Mouse (Mus musculus) neural tube, embryonic 10.5 days (tissue): ENCODE measurements around the gene Tunar.
A peak's percentile ranks its signal among the peaks of the same experiment; 100 is the strongest.

Experiments used
- DNase-seq: peaks from one replicate; pipeline ENCODE4 v3.0.0-alpha.2; 2017; ENCODE audit warnings: low spot score; ENCODE audit errors: extremely low spot score

Gene Tunar

DNA sequence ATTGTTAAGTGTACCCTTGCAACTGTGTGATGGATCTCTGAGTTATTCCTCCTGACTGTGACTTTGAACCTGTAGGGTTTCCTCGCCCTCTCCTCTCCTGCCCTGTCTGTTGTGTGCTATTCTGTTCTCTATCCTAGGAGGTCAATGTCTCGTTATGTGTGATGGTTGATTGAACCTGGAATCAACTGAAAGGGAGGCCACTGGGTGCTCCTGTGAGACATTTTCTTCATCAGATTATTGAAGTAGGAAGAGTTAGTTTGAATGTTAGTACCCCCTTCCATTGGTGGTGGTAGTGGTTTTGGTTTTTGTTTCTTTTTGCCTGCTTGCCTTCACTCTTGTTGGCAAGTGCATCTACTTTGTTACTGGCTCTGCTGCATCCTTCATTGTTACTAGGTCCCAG, at the start of gene Tunar:
TSS of gene Tunar (plus strand) at position 301 of the 400 bp plus-strand sequence.
- DNase-seq: no peak

DNA sequence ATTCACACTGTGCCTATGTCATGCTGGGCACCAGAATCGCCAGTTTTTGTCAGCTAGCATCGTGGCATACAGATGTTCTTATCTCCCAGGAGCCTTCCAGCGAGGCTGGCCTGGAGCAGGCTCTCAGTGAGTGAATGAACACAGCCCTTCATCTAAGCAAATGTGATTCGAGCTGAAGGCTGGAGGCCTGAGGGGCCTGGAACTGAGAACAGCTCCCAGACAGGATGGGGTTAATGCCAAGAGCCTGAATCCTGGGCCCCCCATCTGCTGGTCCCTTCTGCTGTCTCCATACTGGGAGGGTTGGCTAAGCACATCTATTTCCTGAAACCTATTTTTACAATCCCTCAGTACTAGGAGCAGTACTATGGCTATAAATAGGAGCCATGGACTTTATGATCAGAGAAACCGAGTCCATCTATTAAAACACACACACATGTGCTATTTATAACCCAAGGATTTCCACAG, 21.1 kb upstream of the Tunar start:
- DNase-seq: no peak

DNA sequence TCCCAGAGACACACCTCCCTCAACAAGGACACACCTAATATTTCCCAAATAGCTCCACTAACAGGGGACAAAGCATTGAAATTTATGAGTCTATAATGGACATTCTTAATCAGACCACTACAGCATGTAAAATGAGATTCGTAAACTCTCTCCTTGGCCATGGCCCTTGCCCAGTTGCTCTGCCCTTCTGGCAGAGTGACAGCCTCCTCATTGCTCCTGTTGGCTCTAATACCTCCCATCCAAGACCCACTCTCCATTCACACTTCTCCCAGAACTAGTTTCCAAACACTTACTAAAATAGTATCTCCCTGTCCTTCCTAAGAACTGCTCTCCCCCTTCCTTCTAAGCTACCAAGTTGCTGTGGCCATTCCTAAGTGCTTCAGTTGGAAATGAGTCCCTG, 19.3 kb upstream of the Tunar start:
- no peak for DNase-seq

DNA sequence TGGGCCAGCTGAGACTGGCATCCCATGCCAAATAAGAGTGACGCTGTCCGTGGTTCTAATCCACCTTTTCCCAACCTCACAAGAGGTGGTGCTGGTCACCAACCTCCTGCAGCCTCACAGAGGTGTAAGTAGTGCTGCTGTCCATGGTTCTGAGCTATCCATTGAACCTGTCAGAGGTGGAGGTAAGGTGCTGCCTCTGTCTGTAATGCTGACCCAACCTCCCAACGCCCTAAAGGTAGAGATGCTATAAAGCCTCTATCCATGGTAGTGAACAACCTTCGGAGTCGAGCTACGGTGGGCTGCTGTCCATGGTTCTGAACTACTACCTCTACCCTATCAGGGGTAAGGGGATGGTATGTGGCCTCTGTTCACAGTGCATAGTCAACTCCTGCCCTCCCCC, 11.5 kb upstream of the Tunar start:
- DNase-seq: peak; percentile 43

DNA sequence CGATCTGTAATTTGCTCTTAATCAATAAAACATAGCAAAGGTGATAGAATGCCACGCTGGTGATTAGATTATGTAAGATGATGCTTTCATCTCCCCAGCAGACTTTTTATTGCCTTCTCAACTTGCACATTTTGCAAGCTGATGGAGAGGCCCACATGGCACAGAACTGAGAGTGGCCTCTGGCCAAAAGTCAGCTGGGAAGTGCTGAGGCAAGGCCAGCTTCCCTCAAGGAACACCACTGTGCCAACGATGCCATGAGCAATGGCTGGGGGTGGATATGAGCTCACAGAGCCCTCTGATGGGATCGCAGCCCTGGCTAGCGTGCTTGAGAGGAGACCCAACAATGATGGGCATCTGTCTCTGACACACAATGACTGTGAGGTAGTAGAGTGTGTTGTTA, 6.6 kb upstream of the Tunar start:
- DNase-seq: no peak

DNA sequence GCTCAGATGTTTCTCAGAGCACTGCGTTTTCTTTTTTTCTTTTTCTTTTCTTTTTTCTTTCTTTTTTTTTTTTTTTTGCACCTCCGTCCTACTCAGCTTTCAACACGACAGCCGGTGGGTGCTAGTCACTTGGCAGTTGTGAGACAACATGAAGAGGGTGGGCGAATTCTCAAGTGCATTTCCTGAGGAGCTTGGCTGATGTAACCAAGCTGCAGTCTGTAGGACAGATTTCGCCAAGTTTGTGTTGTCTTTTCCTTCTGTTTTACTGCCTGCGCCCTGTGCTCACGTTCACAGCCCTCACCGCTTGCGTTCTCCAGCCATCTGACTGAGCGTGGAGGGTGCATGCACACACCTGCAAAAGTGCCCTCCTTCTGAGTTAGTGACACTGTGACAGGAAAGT, 5.3 kb upstream of the Tunar start:
- DNase-seq: no peak

DNA sequence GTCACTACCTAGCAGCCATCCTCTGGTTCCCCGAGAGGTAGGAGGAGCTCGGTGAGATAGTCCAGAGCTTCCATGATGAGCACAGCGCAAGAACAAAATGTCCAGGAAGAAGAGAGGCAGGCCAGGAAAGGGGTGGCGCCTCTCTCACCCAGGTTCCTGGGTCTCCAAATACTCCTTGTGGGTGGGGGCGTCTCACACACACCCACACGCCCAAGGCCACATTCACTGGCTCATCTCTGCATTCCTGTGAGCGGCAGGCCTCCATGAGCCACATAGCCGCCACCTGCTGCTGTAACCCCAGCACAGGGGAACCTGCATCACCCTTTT, 2.4 kb downstream of the Tunar start:
- DNase-seq: no peak

DNA sequence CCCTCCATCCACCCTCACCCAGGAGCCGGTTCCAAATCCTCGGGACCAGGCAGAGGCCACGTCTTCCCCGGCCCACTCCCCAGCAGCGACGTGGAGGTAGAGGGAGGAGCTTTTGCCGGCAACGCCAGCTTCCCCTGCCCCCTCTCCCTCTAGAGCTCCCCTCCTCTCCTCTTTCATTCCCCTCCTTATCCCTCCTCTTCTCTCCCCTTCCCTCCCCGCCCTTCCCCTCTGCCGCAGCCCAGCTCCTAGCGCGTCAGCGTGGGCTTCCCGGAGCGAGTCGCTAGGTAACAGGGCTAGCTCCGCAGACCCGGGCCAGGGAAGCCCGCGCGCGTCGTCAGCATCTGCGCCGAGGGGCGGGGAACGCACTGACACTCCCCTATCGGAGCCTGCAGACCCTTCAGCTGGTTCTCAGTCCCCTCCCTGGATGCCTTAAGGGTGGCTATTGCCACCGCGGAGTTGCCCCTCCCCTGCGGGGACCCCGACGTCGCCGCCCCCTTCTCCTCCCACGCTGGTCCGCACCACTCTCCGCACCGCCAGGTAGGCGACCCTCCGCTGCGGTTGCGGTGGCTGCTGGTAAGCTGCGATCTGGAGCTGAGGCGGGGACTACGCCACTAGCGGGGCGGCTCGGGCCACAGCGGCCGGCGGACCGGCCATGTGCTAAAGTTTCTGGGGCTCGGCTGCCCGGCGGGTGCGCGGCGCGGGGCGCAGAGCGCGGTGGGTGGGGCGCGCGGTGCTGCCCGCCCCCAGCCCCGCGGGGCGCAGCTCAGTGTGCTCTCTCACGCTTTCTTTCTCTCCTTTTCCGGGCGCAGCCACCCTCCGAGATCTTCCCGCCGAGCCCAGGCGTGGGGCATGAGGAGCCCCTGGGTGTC, 3.0 kb downstream of the Tunar start:
- peak; percentile 67 for DNase-seq

DNA sequence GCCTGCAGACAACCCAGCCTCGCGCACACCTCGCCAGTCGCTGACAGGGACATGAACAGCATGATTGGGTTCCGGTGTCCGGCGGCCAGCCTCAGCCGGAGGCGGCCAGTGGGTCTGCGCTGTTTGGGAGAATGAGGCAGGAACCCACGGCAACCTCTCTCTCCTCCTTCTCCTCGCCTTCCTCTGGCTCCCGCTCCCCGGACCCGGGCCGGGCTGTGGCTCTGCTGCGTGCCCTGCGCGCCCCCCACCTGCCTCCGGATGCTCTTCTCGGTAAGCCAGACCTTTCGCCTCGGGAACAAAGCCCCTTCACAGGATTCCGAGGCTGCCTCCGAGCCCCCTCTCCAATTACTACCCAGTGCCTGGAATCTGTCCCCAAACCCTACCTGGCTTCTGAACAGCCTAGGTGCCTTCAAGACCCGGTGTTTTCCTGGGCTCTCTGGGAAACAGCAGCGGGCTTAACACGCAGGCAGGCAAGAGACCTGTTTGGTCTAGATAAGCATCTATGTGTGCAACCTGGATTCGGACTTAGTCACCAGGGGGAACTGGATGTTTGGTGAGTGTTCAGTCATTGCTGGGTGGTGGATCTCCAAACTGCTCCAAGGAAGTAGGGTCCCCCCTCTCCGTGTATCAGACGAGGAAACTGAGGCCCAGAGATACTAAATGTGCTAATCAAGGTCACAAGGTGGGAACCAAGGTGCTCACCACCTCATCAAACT, 3.8 kb downstream of the Tunar start:
- DNase-seq: peak; percentile 46

DNA sequence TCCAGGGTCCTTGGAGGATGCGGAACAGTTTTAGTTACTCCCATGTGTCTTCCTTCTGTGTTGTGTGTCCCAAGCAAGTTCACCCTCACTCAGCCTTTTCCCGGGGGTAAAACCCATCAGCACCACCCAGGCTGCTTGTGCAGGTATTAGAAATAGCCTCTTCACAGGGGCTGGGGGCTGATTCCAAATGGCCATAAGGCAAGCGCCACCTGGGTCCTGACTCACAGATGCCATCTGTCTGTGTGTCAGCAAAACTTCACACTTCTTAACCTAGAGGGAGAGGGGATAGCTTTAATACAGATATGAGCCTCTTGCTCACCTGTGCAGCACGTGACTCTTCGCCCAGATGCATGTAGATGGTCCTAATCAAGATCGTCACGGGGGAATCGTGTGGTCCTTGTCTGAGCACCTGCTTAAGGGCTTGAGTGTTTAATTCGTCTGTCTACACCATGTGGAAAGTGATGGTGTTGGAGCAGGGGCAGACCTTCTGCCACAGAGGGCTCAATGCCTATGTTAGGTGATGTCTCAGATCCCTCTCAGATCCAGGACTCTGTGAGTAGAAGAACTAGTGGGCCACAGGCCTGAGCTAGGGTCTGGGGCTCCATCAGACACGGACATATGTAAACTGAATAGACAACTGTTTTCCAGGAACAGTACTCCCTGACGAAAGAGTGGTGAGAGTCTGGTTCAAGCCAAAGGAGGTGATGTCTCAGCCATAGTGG, 4.7 kb downstream of the Tunar start:
- no peak for DNase-seq

DNA sequence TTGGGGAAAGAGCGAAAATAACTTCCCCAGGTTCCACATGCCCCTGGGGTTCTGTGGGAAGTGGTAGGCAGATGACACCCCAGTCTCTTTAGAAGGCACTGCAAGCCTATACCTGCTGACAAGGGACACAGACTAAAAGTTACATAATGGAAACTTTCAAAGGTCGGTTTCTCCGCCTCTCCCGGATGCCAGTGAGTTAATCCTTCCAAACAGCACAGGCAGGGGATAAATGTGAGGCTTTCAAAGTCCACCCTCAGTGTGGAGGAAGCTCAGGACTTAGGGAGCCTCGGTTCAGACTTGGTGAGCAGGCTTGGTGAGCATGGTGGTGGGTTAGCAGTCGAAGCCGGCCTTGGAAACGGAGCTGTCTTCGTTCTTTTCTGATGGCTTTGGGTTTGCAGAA, 7.9 kb downstream of the Tunar start:
- no peak for DNase-seq

DNA sequence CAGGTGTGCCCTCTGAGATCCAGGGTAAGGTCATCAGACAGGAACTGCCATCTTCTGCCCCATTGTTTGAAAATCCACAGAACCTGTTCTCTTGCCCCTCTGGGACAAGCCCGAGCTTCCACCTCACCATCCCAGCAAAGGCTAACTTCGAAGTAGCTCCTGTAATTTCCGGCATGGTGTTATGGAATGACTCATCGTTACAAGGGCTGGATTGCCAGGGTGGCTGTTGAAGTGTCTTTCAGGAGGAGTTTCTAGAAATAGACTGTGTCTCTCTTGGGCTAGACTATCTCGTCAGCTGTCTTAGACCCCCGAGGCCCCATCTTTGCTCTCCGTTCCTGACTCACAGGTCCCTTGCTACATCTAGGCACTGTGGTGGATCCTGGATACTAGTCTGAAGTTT, 10.8 kb downstream of the Tunar start:
- DNase-seq: no peak

DNA sequence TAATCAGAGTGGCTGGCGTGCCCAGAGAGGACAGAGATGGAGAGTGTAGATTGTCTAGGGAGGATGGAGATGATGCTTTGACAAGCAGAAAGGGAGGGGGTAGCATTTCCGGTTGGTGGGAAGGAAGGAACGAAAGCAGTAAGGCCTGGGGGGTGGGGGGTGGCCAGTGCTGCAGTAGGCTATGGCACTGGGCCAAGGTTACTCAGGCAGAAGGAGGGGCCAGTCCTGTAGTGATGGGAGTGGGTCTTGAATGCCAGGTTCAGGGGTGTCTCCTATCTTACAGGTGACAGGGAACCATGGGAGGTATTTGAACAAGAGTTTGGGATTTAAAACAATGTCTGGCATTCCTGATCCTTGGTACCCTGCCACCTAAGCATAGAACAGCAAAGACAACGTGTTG, 13.2 kb downstream of the Tunar start:
- no peak for DNase-seq

DNA sequence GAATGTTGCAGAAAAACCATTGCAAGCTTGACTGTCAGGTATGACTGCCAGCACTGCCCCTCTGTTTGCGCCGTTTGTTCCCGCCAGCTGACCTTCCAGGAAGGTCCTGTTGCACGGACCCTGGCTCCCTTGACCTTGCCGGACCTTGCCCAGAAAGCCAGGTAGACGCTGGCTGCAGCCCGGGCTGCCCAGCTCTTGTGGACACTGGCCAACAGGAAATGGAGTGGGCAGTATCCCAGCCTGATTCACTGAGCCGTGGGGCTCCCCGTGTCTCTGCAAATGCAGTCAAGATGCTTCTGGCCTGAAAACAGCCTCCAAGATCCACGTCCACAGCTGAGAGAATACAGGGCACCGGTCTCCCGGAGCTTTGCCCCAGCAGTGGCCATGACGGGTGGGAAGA, 13.6 kb downstream of the Tunar start:
- no peak for DNase-seq

DNA sequence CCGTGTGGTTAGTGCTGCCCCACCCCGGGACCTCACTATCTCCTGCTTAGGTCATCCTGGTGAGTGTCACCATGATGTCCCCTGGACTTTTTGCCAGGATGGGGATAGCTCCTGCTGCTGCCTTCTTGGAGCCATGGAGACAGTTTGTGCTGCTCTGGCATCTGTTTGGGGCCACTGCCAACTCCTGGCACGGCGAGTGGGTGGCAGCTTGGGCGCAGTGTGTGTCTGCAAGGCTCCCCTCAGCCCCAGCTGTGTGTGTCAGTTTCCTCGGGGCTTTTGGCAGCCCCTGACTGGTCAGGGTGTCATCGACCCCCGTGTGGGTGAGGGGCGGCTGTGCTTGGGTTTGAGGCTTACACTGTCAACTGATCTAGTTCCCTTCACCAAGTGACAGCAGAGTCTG, 20.6 kb downstream of the Tunar start:
- no peak for DNase-seq

DNA sequence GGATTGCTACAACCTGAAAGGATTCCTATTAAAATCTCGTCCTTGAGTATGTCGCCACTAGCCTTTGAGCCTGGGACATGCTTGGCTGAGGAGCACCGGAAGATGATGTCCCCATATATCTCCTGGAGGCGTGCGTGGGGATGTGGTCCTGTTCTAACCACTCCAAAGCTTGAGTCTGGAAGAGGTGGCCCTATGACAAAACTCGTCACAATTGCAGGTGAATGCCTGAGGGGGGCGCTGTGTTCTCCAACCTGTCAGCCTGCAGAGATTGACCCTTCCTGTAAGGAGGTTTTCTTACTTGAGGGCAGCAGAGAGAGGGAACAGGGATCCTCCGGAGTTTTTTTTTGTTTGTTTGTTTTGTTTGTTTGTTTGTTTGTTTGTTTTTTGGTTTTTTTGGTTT, 21.1 kb downstream of the Tunar start:
- no peak for DNase-seq

DNA sequence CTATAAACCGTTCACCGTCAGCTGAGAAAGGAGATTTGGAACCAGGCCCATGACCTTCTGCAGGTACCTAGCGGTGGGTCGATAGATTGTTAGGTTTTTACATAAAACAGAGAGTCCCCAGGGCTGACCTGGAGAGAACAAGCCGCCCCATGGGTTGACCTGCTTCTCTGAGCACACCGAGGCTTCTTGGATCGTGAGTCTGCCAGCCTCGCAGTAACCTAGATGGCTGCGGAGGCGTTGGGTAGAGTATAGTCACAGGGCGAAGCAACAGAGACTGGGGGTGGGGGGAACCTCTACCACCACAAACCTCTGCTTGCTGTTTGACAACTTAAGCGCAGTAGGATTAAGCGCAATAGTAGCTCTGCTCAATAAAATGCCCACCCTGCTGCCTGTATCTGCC, 23.1 kb downstream of the Tunar start:
- no peak for DNase-seq

DNA sequence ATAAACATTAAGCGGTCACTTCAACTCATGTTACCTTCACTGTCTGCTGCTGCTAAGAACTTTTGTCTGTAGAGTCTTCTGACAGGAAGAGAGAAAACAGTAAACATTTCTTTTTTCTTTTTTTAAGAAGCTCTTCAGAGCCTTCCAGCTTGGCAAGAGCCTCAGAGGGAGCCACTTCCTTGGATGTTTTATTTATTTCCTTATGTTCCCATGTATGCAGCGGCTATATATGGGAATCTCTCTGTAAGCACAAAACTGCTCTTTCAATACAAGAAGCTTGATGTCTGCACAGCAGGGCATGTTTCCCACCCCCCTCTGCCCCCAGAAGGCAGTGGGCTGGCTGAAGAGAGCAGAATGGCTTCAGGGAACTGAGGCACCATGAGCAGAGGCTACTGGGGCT, 30.0 kb downstream of the Tunar start:
- no peak for DNase-seq

DNA sequence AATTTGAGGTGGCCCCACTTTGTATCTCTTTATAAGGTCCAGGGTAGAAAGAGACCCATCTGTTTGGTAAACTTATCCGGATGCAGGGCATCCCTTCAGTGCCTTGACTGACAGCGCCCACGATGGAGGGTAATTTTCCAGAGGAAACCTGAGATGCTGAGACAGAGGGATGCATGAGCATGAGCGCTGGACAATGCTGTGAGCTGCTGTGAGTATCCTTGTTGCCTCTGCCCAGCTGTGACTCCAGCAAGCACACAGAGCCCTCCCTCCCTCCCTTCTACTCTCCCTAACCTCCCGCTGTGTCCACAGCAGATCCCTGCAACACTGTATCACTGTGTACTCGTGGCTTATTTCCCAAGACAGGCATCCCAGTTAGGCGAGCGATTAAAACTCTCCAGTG, 40.9 kb downstream of the Tunar start:
- no peak for DNase-seq

DNA sequence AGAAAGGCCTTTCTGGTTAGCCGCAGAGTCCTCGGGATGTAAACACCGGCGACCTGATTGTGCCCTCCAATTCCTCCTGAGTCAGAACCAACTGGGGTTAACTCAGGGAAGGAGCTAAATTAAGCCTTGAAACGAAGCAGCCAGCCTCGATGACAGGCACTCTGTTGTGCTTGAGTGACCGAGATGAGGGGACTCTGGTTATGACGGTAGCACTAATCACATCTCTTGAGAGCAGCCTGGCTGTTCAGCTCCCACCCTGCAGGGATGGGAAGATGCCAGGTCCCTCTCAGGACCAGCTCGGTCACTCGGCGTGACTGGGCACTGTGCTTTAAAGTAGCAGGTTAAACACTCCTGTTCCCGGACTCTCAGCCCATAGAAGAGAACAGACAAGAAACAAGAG, 43.3 kb downstream of the Tunar start:
- DNase-seq: no peak

DNA sequence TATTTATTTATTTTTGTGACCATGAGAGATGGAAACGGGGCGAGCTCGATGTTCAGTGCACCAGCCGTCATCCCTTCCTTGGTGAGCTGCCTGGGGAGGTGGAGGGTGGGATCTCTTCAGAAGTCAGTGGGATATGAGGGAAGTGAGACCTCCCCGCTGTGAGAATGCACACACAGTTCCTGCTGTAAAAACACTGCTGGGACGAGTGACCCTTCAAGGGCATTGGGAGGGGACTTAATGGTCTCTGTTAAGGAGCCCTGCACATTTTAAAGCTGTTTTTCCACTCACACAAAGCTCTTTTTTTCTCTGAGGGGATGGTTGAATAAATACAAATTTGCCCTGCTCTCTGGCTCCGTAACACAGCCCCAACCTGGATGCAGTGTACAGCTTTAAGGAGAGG, 49.1 kb downstream of the Tunar start:
- no peak for DNase-seq

DNA sequence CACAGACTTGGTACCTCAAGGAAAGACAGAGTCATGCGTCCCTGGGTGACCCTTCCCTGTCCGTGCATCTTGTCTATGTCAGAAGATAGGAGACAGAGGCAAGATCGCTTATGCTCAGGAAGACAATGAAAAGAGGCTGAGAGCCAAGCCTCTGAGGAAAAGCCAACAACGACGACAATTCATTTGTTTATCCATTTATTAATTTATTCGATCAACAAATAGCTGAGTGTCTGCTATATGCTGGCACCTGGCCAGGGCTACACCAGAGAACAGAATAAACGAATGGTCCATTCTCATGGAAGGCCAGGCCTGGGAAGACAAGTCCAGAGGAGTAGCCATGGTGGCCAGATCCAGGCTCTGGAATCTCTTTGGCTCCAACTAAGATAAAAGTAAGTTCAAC, 61.0 kb downstream of the Tunar start:
- no peak for DNase-seq
